Mouse (Mus musculus): ENCODE data around the gene Rab35. TPM values are rescaled to one million over a fixed set of nuclear protein-coding genes. Genes with fewer than 3 reads are reported as not detected.

The Rab35 gene
- polyA plus RNA-seq, 1 experiment from 2014 or later = 14.9 TPM

DNA sequence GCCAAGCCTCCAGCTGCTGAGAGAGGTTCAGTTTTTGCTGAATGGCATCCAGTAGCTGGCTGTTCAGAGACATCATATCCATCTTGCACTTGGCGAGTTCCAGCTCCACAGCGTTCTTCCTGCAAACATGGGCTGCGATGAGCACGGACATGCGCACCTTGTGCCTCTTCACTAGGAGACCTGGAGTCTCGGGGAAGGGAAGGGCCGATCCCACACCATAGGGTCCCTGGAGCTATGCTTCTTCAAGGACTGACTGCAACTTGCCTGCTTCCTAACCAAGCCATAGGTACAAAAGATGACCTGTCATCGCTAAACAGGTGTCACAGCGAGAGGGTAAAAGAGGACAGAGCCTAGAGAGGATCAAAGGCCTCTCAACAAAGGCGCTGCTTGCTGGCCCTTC is 20.1 kb downstream of the Rab35 start:
- Histone ChIP-seq H3K27ac (replicated peaks) (no peak overlapping the region), H3K4me1 (peaks cover 18% of the 10 kb centered on the region), H3K9me3 (no peaks in the 10 kb centered on the region), H3K27me3 (replicated peaks; ENCODE audit: low read depth, poor library complexity, severe bottlenecking) (no peaks in the 10 kb centered on the region), H3K4me3 (peak overlapping the region; percentile 61), H3K36me3 (replicated peaks) (peaks cover 26% of the 10 kb centered on the region)
- DNase-seq (ENCODE audit: low spot score) = no peak
- WGBS = 90% methylated on average over 10 of the region's 10 CpGs

GRCm38 (mm10) chr5:115652681-115653575 is 21.2 kb downstream of the Rab35 start:
- WGBS = 5% methylated on average over 35 of the region's 35 CpGs
- Histone ChIP-seq H3K36me3 (replicated peaks) (peaks cover 15% of the 10 kb centered on the region), H3K27me3 (replicated peaks; ENCODE audit: low read depth, poor library complexity, severe bottlenecking) (no peaks in the 10 kb centered on the region), H3K4me3 (peak overlapping the region; percentile 61), H3K4me1 (peaks cover 18% of the 10 kb centered on the region), H3K9me3 (no peaks in the 10 kb centered on the region), H3K27ac (replicated peaks) (peak overlapping the region; percentile 82)
- peak; percentile 99 for DNase-seq (ENCODE audit: low spot score)

DNA sequence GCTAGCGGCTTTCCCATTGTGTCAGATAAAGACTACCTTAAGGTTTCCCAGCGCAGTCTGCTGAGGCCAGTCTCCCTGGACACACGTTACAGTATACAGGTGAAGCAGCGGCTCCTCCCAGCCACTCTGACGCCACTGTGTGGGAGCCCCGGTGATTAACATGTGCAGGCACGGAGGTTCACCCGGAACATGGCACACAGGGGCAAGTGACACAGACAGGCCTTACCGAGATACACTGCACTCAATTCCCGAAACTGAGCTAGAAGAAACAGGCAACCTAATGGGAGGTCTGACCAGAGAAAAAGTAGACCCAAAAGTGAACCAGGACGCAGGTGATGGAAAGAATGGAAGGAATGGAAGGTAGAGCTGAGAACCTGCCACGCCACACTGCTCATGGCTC is 22.1 kb downstream of the Rab35 start:
- no peaks in the 10 kb centered on the region for H3K27me3 ChIP-seq (replicated peaks; ENCODE audit: low read depth, poor library complexity, severe bottlenecking)
- peaks cover 18% of the 10 kb centered on the region for H3K4me1 ChIP-seq
- no peak overlapping the region for H3K27ac ChIP-seq (replicated peaks)
- H3K36me3 ChIP-seq (replicated peaks) = peaks cover 6% of the 10 kb centered on the region
- no peak overlapping the region for H3K4me3 ChIP-seq
- WGBS = 90% methylated on average over 12 of the region's 12 CpGs
- H3K9me3 ChIP-seq = no peaks in the 10 kb centered on the region
- DNase-seq (ENCODE audit: low spot score) = no peak

GRCm38 (mm10) chr5:115656677-115657076 is 25.0 kb downstream of the Rab35 start:
- H3K27me3 ChIP-seq (replicated peaks; ENCODE audit: low read depth, poor library complexity, severe bottlenecking) = no peaks in the 10 kb centered on the region
- H3K4me1 ChIP-seq = peaks cover 14% of the 10 kb centered on the region
- no peaks in the 10 kb centered on the region for H3K36me3 ChIP-seq (replicated peaks)
- 87% methylated on average over 6 of the region's 6 CpGs for WGBS
- no peak overlapping the region for H3K27ac ChIP-seq (replicated peaks)
- H3K9me3 ChIP-seq = no peaks in the 10 kb centered on the region
- no peak overlapping the region for H3K4me3 ChIP-seq
- no peak for DNase-seq (ENCODE audit: low spot score)

- Histone ChIP-seq H3K4me1 (peaks cover 9% of the 10 kb centered on the region), H3K4me3 (no peak overlapping the region), H3K36me3 (replicated peaks) (no peaks in the 10 kb centered on the region), H3K9me3 (no peaks in the 10 kb centered on the region), H3K27me3 (replicated peaks; ENCODE audit: low read depth, poor library complexity, severe bottlenecking) (no peaks in the 10 kb centered on the region), H3K27ac (replicated peaks) (no peak overlapping the region)
- 82% methylated on average over 1 of the region's 1 CpGs for WGBS
- DNase-seq (ENCODE audit: low spot score) = no peak
These were observed 25.5 kb downstream of the Rab35 start for GRCm38 (mm10) chr5:115657234-115657633.

- Histone ChIP-seq H3K4me1 (peaks cover 3% of the 10 kb centered on the region; the same call in 1 of the 2 replicates), H3K9me3 (no peaks in the 10 kb centered on the region), H3K27me3 (replicated peaks; ENCODE audit: low read depth, poor library complexity, severe bottlenecking) (no peaks in the 10 kb centered on the region), H3K36me3 (replicated peaks) (no peaks in the 10 kb centered on the region), H3K4me3 (no peak overlapping the region), H3K27ac (replicated peaks) (no peak overlapping the region)
- DNase-seq (ENCODE audit: low spot score) = no peak
- WGBS = 87% methylated on average over 6 of the region's 6 CpGs
These were observed 26.6 kb downstream of the Rab35 start for GRCm38 (mm10) chr5:115658352-115658751.

DNA sequence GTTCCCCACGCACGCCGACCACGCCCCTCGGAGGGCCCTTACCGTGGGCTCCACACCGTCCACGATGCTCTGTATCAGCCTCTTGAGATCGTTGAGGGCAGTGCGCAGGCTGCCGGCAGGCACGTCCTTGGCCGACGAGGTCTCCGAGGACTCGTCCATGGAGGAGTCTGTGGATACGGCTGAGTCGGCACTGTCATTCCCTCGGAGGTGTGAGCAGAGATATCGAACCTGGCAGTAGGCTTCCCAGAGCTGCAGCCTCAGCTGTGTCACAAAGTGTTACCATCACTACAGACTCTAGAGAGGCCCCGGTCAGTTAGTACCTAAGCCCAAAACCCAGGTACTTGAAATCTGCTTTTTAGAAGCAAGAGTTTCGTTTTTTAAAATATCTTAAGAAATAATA is 30.9 kb downstream of the Rab35 start:
- Histone ChIP-seq H3K9me3 (no peaks in the 10 kb centered on the region), H3K27me3 (replicated peaks; ENCODE audit: low read depth, poor library complexity, severe bottlenecking) (no peaks in the 10 kb centered on the region), H3K36me3 (replicated peaks) (no peaks in the 10 kb centered on the region), H3K4me3 (no peak overlapping the region), H3K27ac (replicated peaks) (no peak overlapping the region), H3K4me1 (peaks cover 5% of the 10 kb centered on the region)
- DNase-seq (ENCODE audit: low spot score) = no peak
- WGBS = 88% methylated on average over 22 of the region's 22 CpGs

DNA sequence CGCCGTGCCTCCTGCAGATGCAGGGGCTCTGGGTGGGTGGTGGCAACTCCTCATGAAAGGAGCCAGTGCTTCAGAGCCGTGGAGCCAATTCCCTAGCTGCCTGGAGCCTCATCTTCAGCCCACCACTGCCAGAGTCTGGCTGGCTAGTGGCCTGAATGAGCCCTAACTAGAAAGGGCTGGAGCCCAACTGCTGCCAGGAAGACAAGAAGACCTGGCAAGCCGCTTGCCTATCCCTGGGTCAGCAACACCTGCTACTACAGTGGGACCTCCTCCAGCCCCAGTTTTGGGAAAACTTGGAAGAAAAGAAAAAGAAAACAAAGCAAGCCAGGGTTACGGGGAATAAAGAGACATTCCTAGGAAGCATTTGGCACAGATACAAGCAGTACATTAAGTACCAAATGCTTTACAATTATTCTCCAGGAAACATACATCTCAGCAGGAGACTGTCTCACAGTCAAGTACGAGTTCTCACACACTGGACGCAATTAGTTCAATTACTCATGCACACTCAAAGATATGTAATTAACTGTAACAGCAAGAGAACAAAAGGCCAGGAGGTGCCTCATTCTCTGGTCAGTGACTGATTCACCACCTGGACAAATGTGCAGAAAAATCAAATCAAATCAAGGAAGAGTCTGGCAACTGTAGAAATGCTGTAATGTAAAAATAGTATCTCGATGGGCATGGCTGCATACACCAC is 34.8 kb downstream of the Rab35 start:
- Histone ChIP-seq H3K27me3 (replicated peaks; ENCODE audit: low read depth, poor library complexity, severe bottlenecking) (no peaks in the 10 kb centered on the region), H3K9me3 (no peaks in the 10 kb centered on the region), H3K27ac (replicated peaks) (no peak overlapping the region), H3K4me3 (no peak overlapping the region), H3K4me1 (peaks cover 23% of the 10 kb centered on the region), H3K36me3 (replicated peaks) (no peaks in the 10 kb centered on the region)
- DNase-seq (ENCODE audit: low spot score) = no peak
- 74% methylated on average over 8 of the region's 8 CpGs for WGBS

- H3K36me3 ChIP-seq (replicated peaks) = no peaks in the 10 kb centered on the region
- H3K4me3 ChIP-seq = no peak overlapping the region
- no peak overlapping the region for H3K27ac ChIP-seq (replicated peaks)
- no peaks in the 10 kb centered on the region for H3K9me3 ChIP-seq
- H3K4me1 ChIP-seq = peaks cover 25% of the 10 kb centered on the region
- 80% methylated on average over 8 of the region's 8 CpGs for WGBS
- H3K27me3 ChIP-seq (replicated peaks; ENCODE audit: low read depth, poor library complexity, severe bottlenecking) = no peaks in the 10 kb centered on the region
- DNase-seq (ENCODE audit: low spot score) = no peak
These were observed 35.5 kb downstream of the Rab35 start for GRCm38 (mm10) chr5:115667210-115667609.

DNA sequence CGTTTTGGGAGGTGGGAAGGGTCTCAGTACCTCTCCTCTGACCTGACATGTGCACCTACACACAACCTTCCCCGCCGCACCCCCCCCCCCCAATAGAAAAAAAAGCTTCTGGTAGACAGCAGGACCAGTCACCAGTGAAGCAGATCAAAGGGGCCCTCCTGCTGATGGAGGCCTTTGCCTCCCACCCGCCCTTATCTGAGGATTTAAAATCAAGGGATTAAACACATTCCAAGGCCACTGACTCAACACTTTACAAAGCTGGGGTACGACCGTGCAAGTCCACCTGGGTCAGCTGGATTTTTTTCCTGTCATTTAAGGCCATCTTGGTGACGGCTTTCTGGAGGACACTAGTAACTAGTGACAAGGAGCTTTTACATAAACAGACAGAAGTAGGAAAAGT is 36.2 kb downstream of the Rab35 start:
- no peak for DNase-seq (ENCODE audit: low spot score)
- 15% methylated on average over 7 of the region's 7 CpGs for WGBS
- Histone ChIP-seq H3K4me1 (peaks cover 26% of the 10 kb centered on the region), H3K27me3 (replicated peaks; ENCODE audit: low read depth, poor library complexity, severe bottlenecking) (no peaks in the 10 kb centered on the region), H3K36me3 (replicated peaks) (no peaks in the 10 kb centered on the region), H3K4me3 (no peak overlapping the region), H3K9me3 (no peaks in the 10 kb centered on the region), H3K27ac (replicated peaks) (no peak overlapping the region)

DNA sequence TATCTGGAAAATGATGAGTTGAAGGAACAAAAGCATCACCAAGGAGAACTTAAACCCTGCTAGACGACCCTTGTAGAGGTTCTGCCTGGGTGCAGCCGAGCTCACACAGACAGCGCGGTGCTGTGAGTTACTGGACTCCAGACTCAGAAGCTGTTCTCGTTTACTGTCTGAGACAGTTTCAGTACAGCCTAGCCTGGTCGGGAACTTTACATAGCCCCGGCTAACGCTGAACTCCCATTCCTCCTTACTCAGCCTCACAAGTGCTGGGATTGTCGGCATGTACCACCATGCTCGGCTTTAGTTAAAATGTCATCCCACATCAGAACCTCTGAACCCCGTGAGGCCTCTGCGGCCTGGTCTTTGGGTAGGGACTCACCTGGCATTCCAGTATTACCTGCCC is 37.3 kb downstream of the Rab35 start:
- H3K36me3 ChIP-seq (replicated peaks) = no peaks in the 10 kb centered on the region
- no peak for DNase-seq (ENCODE audit: low spot score)
- no peak overlapping the region for H3K4me3 ChIP-seq
- no peaks in the 10 kb centered on the region for H3K9me3 ChIP-seq
- no peaks in the 10 kb centered on the region for H3K27me3 ChIP-seq (replicated peaks; ENCODE audit: low read depth, poor library complexity, severe bottlenecking)
- H3K27ac ChIP-seq (replicated peaks) = no peak overlapping the region
- peaks cover 26% of the 10 kb centered on the region for H3K4me1 ChIP-seq
- WGBS = 85% methylated on average over 12 of the region's 12 CpGs

DNA sequence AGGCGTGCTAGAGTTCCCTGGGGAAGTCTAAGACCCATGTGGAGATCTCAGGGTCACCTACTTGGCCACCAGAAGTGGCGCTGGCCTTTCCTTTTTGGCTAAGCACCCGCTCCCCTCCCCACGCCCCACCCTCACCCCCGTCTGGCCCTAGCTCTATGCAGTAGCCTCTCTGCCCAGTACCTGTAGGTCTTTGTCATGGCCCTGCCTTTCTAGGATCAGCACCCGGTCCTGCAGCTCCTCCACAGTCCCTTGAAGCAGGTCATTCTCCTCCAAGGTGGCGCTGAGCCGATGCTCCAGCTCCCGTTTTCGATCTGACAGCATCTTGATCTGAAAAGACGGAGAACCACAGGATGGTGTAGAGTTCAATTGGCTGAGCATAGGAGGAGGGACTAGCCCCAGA is 38.3 kb downstream of the Rab35 start:
- no peaks in the 10 kb centered on the region for H3K36me3 ChIP-seq (replicated peaks)
- peaks cover 26% of the 10 kb centered on the region for H3K4me1 ChIP-seq
- H3K9me3 ChIP-seq = no peaks in the 10 kb centered on the region
- WGBS = 90% methylated on average over 11 of the region's 11 CpGs
- DNase-seq (ENCODE audit: low spot score) = no peak
- H3K27ac ChIP-seq (replicated peaks) = no peak overlapping the region
- H3K4me3 ChIP-seq = no peak overlapping the region
- no peaks in the 10 kb centered on the region for H3K27me3 ChIP-seq (replicated peaks; ENCODE audit: low read depth, poor library complexity, severe bottlenecking)

GRCm38 (mm10) chr5:115670406-115670805 is 38.7 kb downstream of the Rab35 start:
- Histone ChIP-seq H3K9me3 (no peaks in the 10 kb centered on the region), H3K4me1 (peaks cover 26% of the 10 kb centered on the region), H3K27ac (replicated peaks) (no peak overlapping the region), H3K27me3 (replicated peaks; ENCODE audit: low read depth, poor library complexity, severe bottlenecking) (no peaks in the 10 kb centered on the region), H3K36me3 (replicated peaks) (no peaks in the 10 kb centered on the region), H3K4me3 (no peak overlapping the region)
- WGBS = 80% methylated on average over 2 of the region's 2 CpGs
- no peak for DNase-seq (ENCODE audit: low spot score)

All from embryonic facial prominence, embryonic 10.5 days (tissue).